Mouse (Mus musculus) bone marrow, adult 2 months (tissue): ENCODE measurements around the gene Tnfrsf13b. TPM values are rescaled to one million over a fixed set of nuclear protein-coding genes. Genes with fewer than 3 reads are reported as not detected.

Experiments
- H3K27ac ChIP-seq: fragments of 200-500 bp; 2 replicates; pipeline ENCODE4 v1.5.1; 2012; ENCODE audit warnings: low read depth, mild to moderate bottlenecking, control low read depth, inconsistent platforms, low read length; ENCODE audit not compliant: control insufficient read depth, poor library complexity, insufficient read depth
- H3K4me1 ChIP-seq: fragments of 200-500 bp; 2 replicates; pipeline ENCODE4 v1.6.1; 2011; ENCODE audit warnings: low read length; ENCODE audit not compliant: control insufficient read depth, insufficient read depth
- H3K4me3 ChIP-seq: fragments of 200-500 bp; replicated peaks from 2 replicates; pipeline ENCODE3; 2011; ENCODE audit warnings: mild to moderate bottlenecking, low read depth, low read length, control low read depth; ENCODE audit not compliant: control insufficient read depth
- CTCF ChIP-seq: fragments of 200-500 bp; IDR thresholded peaks from 2 replicates; pipeline ENCODE4 v1.5.1; 2011; ENCODE audit warnings: low read length, control low read depth; ENCODE audit not compliant: control insufficient read depth, insufficient read depth
- POLR2A ChIP-seq: fragments of 200-500 bp; IDR thresholded peaks from 2 replicates; pipeline ENCODE4 v1.6.1; 2011; ENCODE audit warnings: low read depth, mild to moderate bottlenecking, control low read depth, low read length, borderline replicate concordance; ENCODE audit not compliant: control insufficient read depth
- WGBS: fragments of 180-500 bp; shearing (Covaris S2); methylation state at CpG from one replicate; pipeline ENCODE4 v1.1.7; 2018; 5-methylcytosine and 5-hydroxymethylcytosine counted together
- polyA plus RNA-seq: library from polyadenylated mRNA; stranded (reverse); fragments of >200 nt; gene quantifications from 2 replicates; pipeline ENCODE4 v1.2.4, GENCODE M21; 2011; ENCODE audit warnings: low replicate concordance; ENCODE audit not compliant: missing spikeins, insufficient read depth, insufficient read length

Gene Tnfrsf13b
- polyA plus RNA-seq, 1 experiment = 21.8 TPM

- 55% methylated on average over 6 of the region's 6 CpGs for whole genome bisulfite sequencing
- TF ChIP-seq POLR2A (no peak), CTCF (no peak)
- no peaks in the 10 kb centered on the region for H3K4me1 ChIP-seq
- H3K27ac ChIP-seq = no peak overlapping the region
- H3K4me3 ChIP-seq = no peak overlapping the region
These were observed 23.9 kb downstream of the Tnfrsf13b start for GRCm38 (mm10) chr11:61150233-61151001.

GRCm38 (mm10) chr11:61155727-61156126 lies 29.2 kb downstream of the Tnfrsf13b start:
- Histone ChIP-seq H3K4me3 (no peak overlapping the region), H3K27ac (no peak overlapping the region), H3K4me1 (peaks cover 9% of the 10 kb centered on the region)
- 57% methylated on average over 2 of the region's 2 CpGs for WGBS
- TF ChIP-seq POLR2A = no peak
- TF ChIP-seq CTCF = peak; percentile 63

GRCm38 (mm10) chr11:61158141-61158540 lies 31.6 kb downstream of the Tnfrsf13b start:
- 72% methylated on average over 3 of the region's 3 CpGs for WGBS
- peaks cover 9% of the 10 kb centered on the region for H3K4me1 ChIP-seq
- no peak overlapping the region for H3K4me3 ChIP-seq
- no peak overlapping the region for H3K27ac ChIP-seq
- TF ChIP-seq POLR2A (no peak), CTCF (no peak)

- H3K27ac ChIP-seq = peak overlapping the region; percentile 85
- TF ChIP-seq POLR2A (no peak), CTCF (peak; percentile 19; the same call in 1 of the 2 replicates)
These were observed 33.5 kb downstream of the Tnfrsf13b start for GRCm38 (mm10) chr11:61159796-61160732.

GRCm38 (mm10) chr11:61161121-61161520 lies 34.6 kb downstream of the Tnfrsf13b start:
- TF ChIP-seq POLR2A (no peak), CTCF (no peak)
- Histone ChIP-seq H3K4me1 (peaks cover 9% of the 10 kb centered on the region), H3K27ac (no peak overlapping the region), H3K4me3 (no peak overlapping the region)
- WGBS = 87% methylated on average over 13 of the region's 13 CpGs

More at GRCm38 (mm10) chr11:61159796-61160732, 33.5 kb downstream of the Tnfrsf13b start:
- WGBS = 11% methylated on average over 11 of the region's 11 CpGs
- Histone ChIP-seq H3K4me3 (no peak overlapping the region), H3K4me1 (peaks cover 9% of the 10 kb centered on the region)

GRCm38 (mm10) chr11:61162776-61163175 lies 36.2 kb downstream of the Tnfrsf13b start:
- Histone ChIP-seq H3K4me1 (peaks cover 9% of the 10 kb centered on the region), H3K4me3 (no peak overlapping the region), H3K27ac (no peak overlapping the region)
- no peak for TF ChIP-seq POLR2A
- TF ChIP-seq CTCF = no peak
- 91% methylated on average over 14 of the region's 14 CpGs for WGBS

GRCm38 (mm10) chr11:61163341-61163740 lies 36.8 kb downstream of the Tnfrsf13b start:
- peaks cover 9% of the 10 kb centered on the region for H3K4me1 ChIP-seq
- H3K27ac ChIP-seq = no peak overlapping the region
- WGBS = 73% methylated on average over 3 of the region's 3 CpGs
- TF ChIP-seq POLR2A = no peak
- no peak for TF ChIP-seq CTCF
- no peak overlapping the region for H3K4me3 ChIP-seq

GRCm38 (mm10) chr11:61164366-61164765 lies 37.8 kb downstream of the Tnfrsf13b start:
- H3K4me1 ChIP-seq = peaks cover 9% of the 10 kb centered on the region
- 77% methylated on average over 6 of the region's 6 CpGs for WGBS
- TF ChIP-seq CTCF = no peak
- H3K27ac ChIP-seq = no peak overlapping the region
- H3K4me3 ChIP-seq = no peak overlapping the region
